Mouse (Mus musculus) E14TG2a.4 (cell line): ENCODE data around the gene Akap17b.
"Not testable (repeated sequence)": the region's sequence is repeated elsewhere in the genome, so short reads cannot be mapped to it uniquely, and the experiment has no call there.

Experiments
- H3K27me3 ChIP-seq: 2 replicates; pipeline ENCODE4 v1.6.1; 2014; ENCODE audit warnings: low read length, control low read depth; ENCODE audit not compliant: insufficient read depth
- H3K36me3 ChIP-seq: 2 replicates; pipeline ENCODE4 v1.6.1; 2014; ENCODE audit warnings: low read length, control low read depth; ENCODE audit not compliant: insufficient read depth
- H3K4me1 ChIP-seq: replicated peaks from 2 replicates; pipeline ENCODE4 v1.6.1; 2014; ENCODE audit warnings: low read depth, low read length, control low read depth
- H3K4me3 ChIP-seq: replicated peaks from 2 replicates; pipeline ENCODE4 v1.5.1; 2014; ENCODE audit warnings: mild to moderate bottlenecking, low read length
- H3K9me3 ChIP-seq: 2 replicates; pipeline ENCODE4 v1.6.1; 2014; ENCODE audit warnings: low read length, control low read depth
- CTCF ChIP-seq: conservative IDR thresholded peaks from 2 replicates; pipeline ENCODE4 v1.5.1; 2014; ENCODE audit warnings: low read length
- NANOG ChIP-seq: IDR thresholded peaks from 2 replicates; pipeline ENCODE4 v1.6.1; 2014; ENCODE audit warnings: borderline replicate concordance, low read length, mixed read lengths
- POU5F1 ChIP-seq: IDR thresholded peaks from 2 replicates; pipeline ENCODE4 v1.6.1; 2014; ENCODE audit warnings: low read length, borderline replicate concordance

The Akap17b gene

GRCm38 (mm10) chrX:36604040-36604439 lies 41.2 kb downstream of the Akap17b start:
- H3K27me3 ChIP-seq: no peaks in the 10 kb centered on the region
- no peaks in the 10 kb centered on the region for H3K9me3 ChIP-seq
- peaks cover 71% of the 10 kb centered on the region for H3K36me3 ChIP-seq
- peaks cover 26% of the 10 kb centered on the region for H3K4me1 ChIP-seq
- TF ChIP-seq POU5F1 (no peak), CTCF (no peak), NANOG (no peak)
- H3K4me3 ChIP-seq: no peak overlapping the region

DNA sequence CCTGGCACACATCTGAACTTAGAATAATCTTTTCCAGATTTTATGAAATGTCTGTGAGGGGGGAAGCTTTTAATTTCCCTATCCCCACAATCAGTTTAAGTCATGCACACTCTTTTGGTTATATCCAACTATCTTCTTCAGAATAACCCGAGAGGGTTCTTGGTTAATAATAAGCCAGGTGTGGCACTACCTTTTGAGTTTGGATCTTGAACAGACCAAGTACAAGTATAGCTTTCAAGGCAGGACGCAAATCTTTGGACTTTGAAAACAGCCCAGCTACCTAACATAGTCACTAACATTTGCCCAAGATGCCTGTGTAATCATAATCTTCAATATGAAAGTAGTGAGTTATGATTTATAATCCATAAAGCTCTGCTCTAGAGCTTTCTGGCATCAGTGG lies 42.3 kb downstream of the Akap17b start:
- no peaks in the 10 kb centered on the region for H3K9me3 ChIP-seq
- no peak overlapping the region for H3K4me3 ChIP-seq
- H3K27me3 ChIP-seq: no peaks in the 10 kb centered on the region
- no peak for TF ChIP-seq POU5F1
- TF ChIP-seq NANOG: no peak
- TF ChIP-seq CTCF: no peak
- peaks cover 26% of the 10 kb centered on the region for H3K4me1 ChIP-seq
- H3K36me3 ChIP-seq: peaks cover 71% of the 10 kb centered on the region

DNA sequence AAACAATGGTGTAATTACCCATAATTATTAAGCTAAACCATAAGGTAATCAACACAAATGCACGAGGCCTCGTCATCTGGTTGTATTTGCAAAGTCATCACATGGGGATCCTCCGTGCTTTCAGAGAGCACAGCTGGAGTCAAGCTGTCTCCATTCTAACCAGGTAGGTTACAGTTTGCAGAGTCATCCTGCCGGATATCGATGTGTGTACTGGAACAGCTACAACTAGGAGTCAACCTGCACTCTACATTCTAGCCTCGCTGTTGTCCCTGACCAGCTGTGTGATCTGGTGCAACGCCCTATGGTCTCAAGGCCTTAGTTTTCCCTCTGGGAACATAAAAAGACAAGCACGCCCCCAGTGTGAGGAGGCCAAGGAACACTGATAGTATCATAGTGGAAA lies 45.1 kb downstream of the Akap17b start:
- no peak for TF ChIP-seq POU5F1
- TF ChIP-seq CTCF: no peak
- TF ChIP-seq NANOG: no peak
- H3K4me3 ChIP-seq: peak overlapping the region; percentile 86; the same call in 1 of the 2 replicates
- H3K4me1 ChIP-seq: peaks cover 26% of the 10 kb centered on the region
- H3K9me3 ChIP-seq: no peaks in the 10 kb centered on the region
- peaks cover 48% of the 10 kb centered on the region for H3K36me3 ChIP-seq
- H3K27me3 ChIP-seq: no peaks in the 10 kb centered on the region

- TF ChIP-seq POU5F1 (no peak), NANOG (no peak), CTCF (no peak)
- H3K36me3 ChIP-seq: peaks cover 44% of the 10 kb centered on the region
- H3K27me3 ChIP-seq: no peaks in the 10 kb centered on the region
- no peaks in the 10 kb centered on the region for H3K9me3 ChIP-seq
- peak overlapping the region; percentile 86 for H3K4me3 ChIP-seq
- peaks cover 26% of the 10 kb centered on the region for H3K4me1 ChIP-seq
Observed at GRCm38 (mm10) chrX:36599656-36600055, 45.5 kb downstream of the Akap17b start.

GRCm38 (mm10) chrX:36598861-36599344 lies 46.3 kb downstream of the Akap17b start:
- TF ChIP-seq NANOG (no peak), CTCF (no peak), POU5F1 (no peak)
- Histone ChIP-seq H3K36me3 (peaks cover 36% of the 10 kb centered on the region), H3K4me3 (peak overlapping the region; percentile 86), H3K9me3 (no peaks in the 10 kb centered on the region), H3K4me1 (peaks cover 26% of the 10 kb centered on the region), H3K27me3 (no peaks in the 10 kb centered on the region)

- no peaks in the 10 kb centered on the region for H3K27me3 ChIP-seq
- H3K4me3 ChIP-seq: peak overlapping the region; percentile 86
- peaks cover 31% of the 10 kb centered on the region for H3K36me3 ChIP-seq
- TF ChIP-seq POU5F1 (no peak), NANOG (no peak), CTCF (no peak)
- H3K9me3 ChIP-seq: no peaks in the 10 kb centered on the region
- peaks cover 26% of the 10 kb centered on the region for H3K4me1 ChIP-seq
Observed at GRCm38 (mm10) chrX:36598390-36598810, 46.8 kb downstream of the Akap17b start.

GRCm38 (mm10) chrX:36597707-36598389 lies 47.3 kb downstream of the Akap17b start, which contains the start of gene Pgrmc1:
Pgrmc1 (plus strand) TSS chrX:36598206.
- no peak for TF ChIP-seq CTCF
- TF ChIP-seq NANOG: no peak
- no peak for TF ChIP-seq POU5F1
- no peaks in the 10 kb centered on the region for H3K27me3 ChIP-seq
- peak within 1 kb of the TSS; percentile 86 for H3K4me3 ChIP-seq
- peaks cover 26% of the 10 kb centered on the region for H3K4me1 ChIP-seq
- peaks cover 26% of the 10 kb centered on the region for H3K36me3 ChIP-seq
- H3K9me3 ChIP-seq: no peaks in the 10 kb centered on the region

DNA sequence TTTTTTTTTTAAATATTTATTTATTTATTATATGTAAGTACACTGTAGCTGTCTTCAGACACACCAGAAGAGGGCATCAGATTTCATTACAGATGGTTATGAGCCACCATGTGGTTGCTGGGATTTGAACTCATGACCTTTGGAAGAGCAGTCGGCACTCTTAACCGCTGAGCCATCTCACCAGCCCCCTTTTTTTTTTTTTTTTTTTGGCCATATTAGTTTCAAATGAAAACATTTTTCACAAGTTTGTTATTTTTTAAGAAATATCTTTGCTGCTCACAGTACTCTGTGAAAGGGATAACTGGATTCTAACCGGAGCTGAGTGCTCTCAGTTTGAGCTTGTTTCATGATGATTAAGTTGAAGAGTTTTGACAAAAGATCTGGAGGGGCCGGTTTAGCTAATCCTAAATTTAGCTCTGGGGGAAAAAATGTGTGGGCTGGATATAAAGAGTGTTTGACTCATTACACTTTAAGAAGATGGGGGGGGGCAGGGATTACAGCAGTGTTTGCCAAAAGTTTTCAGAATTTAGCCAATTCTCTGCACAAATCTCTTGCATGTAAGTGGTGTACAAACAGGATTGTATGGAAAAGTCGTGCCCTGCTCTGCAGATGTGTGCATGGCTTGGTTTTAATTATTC lies 48.6 kb downstream of the Akap17b start:
- H3K9me3 ChIP-seq, H3K27me3 ChIP-seq, H3K4me3 ChIP-seq: not testable (repeated sequence)
- peaks cover 13% of the 10 kb centered on the region for H3K36me3 ChIP-seq
- H3K4me1 ChIP-seq: peaks cover 15% of the 10 kb centered on the region

DNA sequence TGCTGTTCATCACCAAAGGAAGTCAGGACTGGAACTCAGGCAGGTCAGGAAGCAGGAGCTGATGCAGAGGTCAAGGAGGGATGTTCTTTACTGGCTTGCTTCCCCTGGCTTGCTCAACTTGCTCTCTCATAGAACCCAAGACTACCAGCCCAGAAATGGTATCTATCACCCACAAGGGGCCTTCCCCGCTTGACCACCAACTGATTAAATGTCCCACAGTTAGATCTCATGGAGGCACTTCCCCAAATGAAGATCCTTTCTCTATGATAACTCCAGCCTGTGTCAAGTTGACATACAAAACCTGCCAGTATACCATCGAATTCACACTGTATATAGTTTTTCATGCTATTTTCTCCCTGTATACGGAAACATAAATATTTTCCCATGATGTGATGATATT lies 49.9 kb downstream of the Akap17b start:
- no peak overlapping the region for H3K4me3 ChIP-seq
- H3K36me3 ChIP-seq: peaks cover 3% of the 10 kb centered on the region; the same call in 1 of the 2 replicates
- peaks cover 2% of the 10 kb centered on the region for H3K4me1 ChIP-seq
- TF ChIP-seq NANOG: no peak
- TF ChIP-seq CTCF: no peak
- no peak for TF ChIP-seq POU5F1
- no peaks in the 10 kb centered on the region for H3K27me3 ChIP-seq
- H3K9me3 ChIP-seq: no peaks in the 10 kb centered on the region
